In genomic region chr13:43146515-43147258, GRCm38 (mm10) we compare ENCODE assay signal across 17 mouse cellular contexts. TPM values are rescaled to one million over a fixed set of nuclear protein-coding genes. Genes with fewer than 3 reads are reported as not detected.
DNase-seq lines count a peak whose midpoint lies in the region; ATAC-seq and TF ChIP-seq lines count a peak whose summit lies in the region.
"Had no signal": no experiment of that assay in that cellular context is flagged by ENCODE, and none has a peak within 500 bp of the region (broad histone marks: within the 10 kb centered on the region; RNA-seq: fewer than 3 reads in every experiment).

No protein-coding gene starts in this region.

- no peak overlapping the region for H3K4me2 ChIP-seq in hindbrain, embryonic 14.5 days (replicated peaks)
- H3K4me2 ChIP-seq: limb, embryonic 12.5 days; midbrain, embryonic 12.5 days had no signal

- H3K9ac ChIP-seq in hindbrain, embryonic 14.5 days, result no peak overlapping the region
- H3K9ac ChIP-seq: limb, embryonic 12.5 days; liver, postnatal 0 days; midbrain, embryonic 12.5 days had no signal

- TF ChIP-seq CTCF in C2C12 (IDR thresholded peaks at IDR 0.05; ENCODE audit: control insufficient read depth, insufficient read depth, insufficient read length), result no peak

- intact Hi-C loops in gastrocnemius, postnatal 36 days (cut with DNase I), result no loop called here

- H3K4me1 ChIP-seq in hindbrain, embryonic 14.5 days (replicated peaks; ENCODE audit: control insufficient read depth, insufficient read depth, low read length), result no peaks in the 10 kb centered on the region
- H3K4me1 ChIP-seq: midbrain, embryonic 12.5 days had no signal

- H3K79me2 ChIP-seq in C2C12 (ENCODE audit: control insufficient read depth, insufficient read depth), result no peaks in the 10 kb centered on the region

- H3K9me3 ChIP-seq in hindbrain, embryonic 14.5 days (ENCODE audit: control insufficient read depth, low read length), result no peaks in the 10 kb centered on the region
- H3K9me3 ChIP-seq: hindbrain, embryonic 10.5 days; limb, embryonic 12.5 days; midbrain, embryonic 12.5 days had no signal

- peak; percentile 34 for DNase-seq in embryo, embryonic 10 days (ENCODE audit: low spot score)
- no peak for DNase-seq in embryo, embryonic 10.5 days (ENCODE audit: low spot score)
- peak; percentile 78 for DNase-seq in kidney, adult 9 months
- peak; percentile 51 to 73 for DNase-seq in kidney, postnatal 4 days
- DNase-seq in hindbrain, embryonic 14.5 days (ENCODE audit: low spot score), result no peak
- no peak for DNase-seq in thymus, adult 18-20 months
- DNase-seq in gastrocnemius, postnatal 36 days, result no peak
- DNase-seq: layer of hippocampus, postnatal 36 days; liver, postnatal 0 days; thymus, postnatal 4 days had no signal

- no peak overlapping the region for H3ac ChIP-seq in C2C12 (ENCODE audit: control insufficient read depth, insufficient read length, low read depth)

- no peaks in the 10 kb centered on the region for H3K79me3 ChIP-seq in C2C12 (ENCODE audit: low read depth)

- H3K4me3 ChIP-seq in C2C12 (ENCODE audit: insufficient read depth, poor library complexity, severe bottlenecking), result no peak overlapping the region
- no peak overlapping the region for H3K4me3 ChIP-seq in hindbrain, embryonic 14.5 days (replicated peaks; ENCODE audit: low read length)
- H3K4me3 ChIP-seq: hindbrain, embryonic 10.5 days; limb, embryonic 12.5 days; midbrain, embryonic 12.5 days; myocyte had no signal

- H3K27ac ChIP-seq in hindbrain, embryonic 14.5 days, result no peak overlapping the region
- H3K27ac ChIP-seq: hindbrain, embryonic 10.5 days; limb, embryonic 12.5 days; midbrain, embryonic 12.5 days; stomach, postnatal 0 days had no signal

- no peaks in the 10 kb centered on the region for H3K36me3 ChIP-seq in C2C12 (ENCODE audit: control insufficient read depth, insufficient read depth)
- peaks cover 17% of the 10 kb centered on the region for H3K36me3 ChIP-seq in hindbrain, embryonic 14.5 days (replicated peaks; ENCODE audit: control insufficient read depth, insufficient read depth)

- no peaks in the 10 kb centered on the region for H3K27me3 ChIP-seq in C2C12 (ENCODE audit: control insufficient read depth, insufficient read depth, insufficient read length)
- no peaks in the 10 kb centered on the region for H3K27me3 ChIP-seq in hindbrain, embryonic 14.5 days (ENCODE audit: control insufficient read depth, insufficient read depth, low read length)
- H3K27me3 ChIP-seq: CH12.LX; limb, embryonic 12.5 days; midbrain, embryonic 12.5 days had no signal

- ATAC-seq in hindbrain, embryonic 14.5 days (ENCODE audit: low FRiP score), result no peak
- ATAC-seq: liver, postnatal 0 days had no signal

- WGBS in hindbrain, embryonic 14.5 days, result 84% methylated on average over 8 of the region's 8 CpGs

TF ChIP-seq in C2C12, 6 proteins besides CTCF, POLR2A, EP300 and RAD21:
- no peak for TF ChIP-seq MAX (IDR thresholded peaks at IDR 0.05)
- peak; percentile 2 for TF ChIP-seq MYOD1 (IDR thresholded peaks at IDR 0.05; ENCODE audit: control insufficient read depth, insufficient read length, low read depth)

RNA-seq across cellular contexts. Expression of gene Tbc1d7, which starts 24.6 kb away (rescaled TPM):
- polyA plus RNA-seq in C2C12 (2012; fragmentation: generic; extraction: Trizol), result 15.9 TPM
- polyA plus RNA-seq in hindbrain, embryonic 14.5 days (2014; fragmentation: Nextera tagmentation; extraction: Ambion mirVana), result 82.5 and 91.4 TPM in 2 replicates
- 10 to 100 TPM; 26.0 to 26.4 TPM for total RNA-seq in gastrocnemius, postnatal 36 days (2021)

Comparison
In these comparisons a context has a peak if more than half of its experiments do, and no peak if none do; other contexts are left out.
1. DNase-seq: peak in embryo, embryonic 10 days (single experiment), kidney, adult 9 months (single experiment) and kidney, postnatal 4 days (2 of 2); none in embryo, embryonic 10.5 days (single experiment), hindbrain, embryonic 14.5 days (single experiment), thymus, adult 18-20 months (0 of 2) and gastrocnemius, postnatal 36 days (0 of 2).